In the genomic region with DNA sequence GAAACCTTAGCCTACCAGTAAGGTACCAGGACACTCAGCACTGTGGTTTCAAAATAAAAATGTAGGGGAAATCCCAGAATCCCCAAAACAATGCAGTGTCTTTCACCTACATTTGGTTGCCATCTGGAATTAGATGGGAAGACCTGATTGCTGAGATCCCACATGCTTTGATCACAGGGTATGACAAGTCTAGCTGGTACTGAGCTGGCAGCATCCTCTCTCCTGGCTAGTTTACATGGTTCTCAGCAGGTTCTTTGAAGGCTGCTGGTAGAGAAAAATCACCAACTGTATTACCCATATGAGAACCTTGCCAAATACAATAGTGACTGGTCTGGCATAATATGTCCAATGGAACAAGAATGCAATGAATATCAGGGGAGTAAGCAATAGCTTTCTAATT, we compare ENCODE assay signal across 28 mouse cellular contexts.
"Had no signal": no experiment of that assay in that cellular context is flagged by ENCODE, and none has a peak within 500 bp of the region (broad histone marks: within the 10 kb centered on the region; RNA-seq: fewer than 3 reads in every experiment).

No protein-coding gene starts in this region.

- H3K9me3 ChIP-seq: heart, embryonic 10.5 days; heart, embryonic 12.5 days; hindbrain, embryonic 10.5 days; hindbrain, embryonic 12.5 days; hindbrain, embryonic 15.5 days; kidney, embryonic 15.5 days; limb, embryonic 10.5 days; limb, embryonic 12.5 days; liver, embryonic 13.5 days; liver, embryonic 15.5 days had no signal

- H3K27ac ChIP-seq: heart, embryonic 10.5 days; hindbrain, embryonic 10.5 days; hindbrain, embryonic 12.5 days; hindbrain, embryonic 15.5 days; hindbrain, postnatal 0 days; kidney, embryonic 15.5 days; kidney, postnatal 0 days; limb, embryonic 10.5 days; limb, embryonic 12.5 days; liver, embryonic 13.5 days; liver, embryonic 15.5 days had no signal

- H3K4me2 ChIP-seq: heart, embryonic 12.5 days; hindbrain, embryonic 12.5 days; hindbrain, embryonic 15.5 days; kidney, embryonic 15.5 days; limb, embryonic 12.5 days; liver, embryonic 11.5 days; liver, embryonic 13.5 days; liver, embryonic 15.5 days had no signal

- ATAC-seq: hindbrain, postnatal 0 days; intestine, embryonic 16.5 days; liver, postnatal 0 days had no signal

- DNase-seq: gastrocnemius, postnatal 10 days; gastrocnemius, postnatal 25 days; heart, adult 18-20 months; heart, postnatal 10 days; heart, postnatal 4 days; kidney, adult 11 months; kidney, adult 2 months; kidney, adult 9 months; kidney, postnatal 14 days; kidney, postnatal 36 days; layer of hippocampus, adult 9-11 months; layer of hippocampus, postnatal 36 days; liver; liver, embryonic 13.5 days; liver, postnatal 0 days had no signal

- H3K27me3 ChIP-seq: heart, embryonic 12.5 days; hindbrain, embryonic 12.5 days; hindbrain, embryonic 15.5 days; kidney, embryonic 15.5 days; limb, embryonic 12.5 days; liver, embryonic 13.5 days; liver, embryonic 15.5 days had no signal

- H3K4me3 ChIP-seq: heart, embryonic 10.5 days; heart, embryonic 12.5 days; hindbrain, embryonic 10.5 days; hindbrain, embryonic 12.5 days; hindbrain, embryonic 15.5 days; kidney, embryonic 15.5 days; limb, embryonic 10.5 days; limb, embryonic 12.5 days; liver, embryonic 13.5 days; liver, embryonic 15.5 days had no signal

- H3K9ac ChIP-seq: heart, embryonic 12.5 days; hindbrain, embryonic 12.5 days; hindbrain, embryonic 15.5 days; kidney, embryonic 15.5 days; limb, embryonic 12.5 days; liver, embryonic 13.5 days; liver, embryonic 15.5 days; liver, postnatal 0 days had no signal

- H3K36me3 ChIP-seq: heart, embryonic 10.5 days; heart, embryonic 12.5 days; hindbrain, embryonic 10.5 days; hindbrain, embryonic 12.5 days; hindbrain, embryonic 15.5 days; kidney, embryonic 15.5 days; limb, embryonic 10.5 days; limb, embryonic 12.5 days; liver, embryonic 13.5 days; liver, embryonic 15.5 days had no signal

- H3K4me1 ChIP-seq: heart, embryonic 10.5 days; heart, embryonic 12.5 days; hindbrain, embryonic 10.5 days; hindbrain, embryonic 12.5 days; hindbrain, embryonic 15.5 days; kidney, embryonic 15.5 days; limb, embryonic 10.5 days; limb, embryonic 12.5 days; liver, embryonic 13.5 days; liver, embryonic 15.5 days had no signal
